17 mouse cellular contexts compared by ENCODE assay signal in genomic region chr3:70307556-70307955, GRCm38 (mm10).
DNase-seq lines count a peak whose midpoint lies in the region; ATAC-seq lines count a peak whose summit lies in the region.
"Had no signal": no experiment of that assay in that cellular context is flagged by ENCODE, and none has a peak within 500 bp of the region (broad histone marks: within the 10 kb centered on the region; RNA-seq: fewer than 3 reads in every experiment).

No protein-coding gene starts in this region.

- H3K27me3 ChIP-seq in forebrain, embryonic 15.5 days, result no peaks in the 10 kb centered on the region
- H3K27me3 ChIP-seq in forebrain, embryonic 10.5 days (ENCODE audit: poor library complexity, severe bottlenecking), result no peaks in the 10 kb centered on the region
- H3K27me3 ChIP-seq: embryonic facial prominence, embryonic 12.5 days; heart, embryonic 15.5 days; hindbrain, embryonic 15.5 days; midbrain, embryonic 13.5 days; stomach, embryonic 15.5 days had no signal

- DNase-seq in forebrain, embryonic 10.5 days (ENCODE audit: extremely low spot score, low spot score), result no peak
- peak; percentile 71 to 72 for DNase-seq in cerebellum, postnatal 25 days
- peak; percentile 22 to 51 for DNase-seq in layer of hippocampus, postnatal 10 days (ENCODE audit: low spot score in 2 of 2)
- DNase-seq in thymus, postnatal 14 days, result no peak
- no peak for DNase-seq in gastrocnemius, adult 18-20 months (ENCODE audit: low spot score)
- DNase-seq: adrenal gland, adult 8-10 months; kidney, adult 2 months; thymus, postnatal 4 days had no signal

- H3K36me3 ChIP-seq in forebrain, embryonic 15.5 days, result no peaks in the 10 kb centered on the region
- H3K36me3 ChIP-seq in forebrain, embryonic 10.5 days (replicated peaks), result no peaks in the 10 kb centered on the region
- H3K36me3 ChIP-seq: embryonic facial prominence, embryonic 12.5 days; heart, embryonic 15.5 days; hindbrain, embryonic 15.5 days; limb, embryonic 13.5 days; midbrain, embryonic 13.5 days; stomach, embryonic 15.5 days had no signal

- H3K9me3 ChIP-seq in forebrain, embryonic 15.5 days, result no peaks in the 10 kb centered on the region
- H3K9me3 ChIP-seq in forebrain, embryonic 10.5 days, result no peaks in the 10 kb centered on the region
- H3K9me3 ChIP-seq: embryonic facial prominence, embryonic 12.5 days; heart, embryonic 15.5 days; hindbrain, embryonic 15.5 days; limb, embryonic 13.5 days; midbrain, embryonic 13.5 days; stomach, embryonic 15.5 days had no signal

- WGBS in forebrain, embryonic 15.5 days, result 50% methylated on average over 1 of the region's 1 CpGs
- WGBS in forebrain, embryonic 10.5 days, result 91% methylated on average over 1 of the region's 1 CpGs

- no peak overlapping the region for H3K9ac ChIP-seq in forebrain, embryonic 15.5 days (replicated peaks)
- H3K9ac ChIP-seq: embryonic facial prominence, embryonic 12.5 days; heart, embryonic 15.5 days; hindbrain, embryonic 15.5 days; limb, embryonic 13.5 days; midbrain, embryonic 13.5 days; stomach, embryonic 15.5 days had no signal

- ATAC-seq in forebrain, embryonic 15.5 days (replicated peaks), result peak; percentile 85
- peak; percentile 67 for ATAC-seq in cerebellum, adult (ENCODE audit: insufficient number of reproducible peaks, low FRiP score, low TSS enrichment)
- ATAC-seq in frontal cortex, adult (ENCODE audit: low TSS enrichment), result no peak
- ATAC-seq: midbrain, embryonic 13.5 days had no signal

- no peak overlapping the region for H3K4me2 ChIP-seq in forebrain, embryonic 15.5 days (replicated peaks)
- H3K4me2 ChIP-seq: embryonic facial prominence, embryonic 12.5 days; heart, embryonic 15.5 days; hindbrain, embryonic 15.5 days; limb, embryonic 13.5 days; midbrain, embryonic 13.5 days; stomach, embryonic 15.5 days had no signal

- H3K4me3 ChIP-seq in forebrain, embryonic 15.5 days, result no peak overlapping the region
- H3K4me3 ChIP-seq in forebrain, embryonic 10.5 days, result no peak overlapping the region
- H3K4me3 ChIP-seq: embryonic facial prominence, embryonic 12.5 days; heart, embryonic 15.5 days; hindbrain, embryonic 15.5 days; limb, embryonic 13.5 days; midbrain, embryonic 13.5 days; stomach, embryonic 15.5 days had no signal

- H3K4me1 ChIP-seq in forebrain, embryonic 15.5 days, result no peaks in the 10 kb centered on the region
- no peaks in the 10 kb centered on the region for H3K4me1 ChIP-seq in forebrain, embryonic 10.5 days
- H3K4me1 ChIP-seq: embryonic facial prominence, embryonic 12.5 days; heart, embryonic 15.5 days; hindbrain, embryonic 15.5 days; midbrain, embryonic 13.5 days; stomach, embryonic 15.5 days had no signal

- peak overlapping the region; percentile 53; the same call in 1 of the 2 replicates for H3K27ac ChIP-seq in forebrain, embryonic 15.5 days (replicated peaks)
- H3K27ac ChIP-seq in forebrain, embryonic 10.5 days, result no peak overlapping the region
- H3K27ac ChIP-seq: embryonic facial prominence, embryonic 12.5 days; heart, embryonic 15.5 days; hindbrain, embryonic 15.5 days; limb, embryonic 13.5 days; midbrain, embryonic 13.5 days; stomach, embryonic 15.5 days had no signal

Comparison
In these comparisons a context has a peak if more than half of its experiments do, and no peak if none do; other contexts are left out.
1. DNase-seq: peak in cerebellum, postnatal 25 days (2 of 2) and layer of hippocampus, postnatal 10 days (2 of 2); none in forebrain, embryonic 10.5 days (single experiment), thymus, postnatal 14 days (single experiment) and gastrocnemius, adult 18-20 months (single experiment).